Mouse (Mus musculus): ENCODE data around the gene Gm45623. TPM values are rescaled to one million over a fixed set of nuclear protein-coding genes. Genes with fewer than 3 reads are reported as not detected.

Gene Gm45623
- total RNA-seq, 4 experiments from 2014 or later = 13.4 to 15.8 (median 15.2) TPM

Other genes starting within 250 kb of the Gm45623 start
- 10 to 100 TPM; 11.7 to 14.0 (median 11.9) TPM for gene Fbxl21, start 231.4 kb downstream of the Gm45623 start, total RNA-seq (2022)
- not detected for gene Lect2, start 205.3 kb downstream of the Gm45623 start, total RNA-seq (2022)
- gene Tgfbi, start 144.3 kb downstream of the Gm45623 start, total RNA-seq (2022) = 1 to 10 TPM; 4.5 to 5.1 (median 4.9) TPM
- 10 to 100 TPM; 23.7 to 25.7 (median 23.8) TPM for gene Smad5, start 50.8 kb downstream of the Gm45623 start, total RNA-seq (2022)
- gene Trpc7, start 142.2 kb upstream of the Gm45623 start, total RNA-seq (2022) = 1 to 10 TPM; 1.8 to 3.0 (median 2.5) TPM